Mouse (Mus musculus): ENCODE results near the gene Olfr1359.
"Not testable (repeated sequence)": the region's sequence is repeated elsewhere in the genome, so short reads cannot be mapped to it uniquely, and the experiment has no call there.

Olfr1359 gene

GRCm38 (mm10) chr13:21722993-21723836 lies 25.3 kb downstream of the Olfr1359 start:
- intact Hi-C loops (cut with DNase I): no loop called here

DNA sequence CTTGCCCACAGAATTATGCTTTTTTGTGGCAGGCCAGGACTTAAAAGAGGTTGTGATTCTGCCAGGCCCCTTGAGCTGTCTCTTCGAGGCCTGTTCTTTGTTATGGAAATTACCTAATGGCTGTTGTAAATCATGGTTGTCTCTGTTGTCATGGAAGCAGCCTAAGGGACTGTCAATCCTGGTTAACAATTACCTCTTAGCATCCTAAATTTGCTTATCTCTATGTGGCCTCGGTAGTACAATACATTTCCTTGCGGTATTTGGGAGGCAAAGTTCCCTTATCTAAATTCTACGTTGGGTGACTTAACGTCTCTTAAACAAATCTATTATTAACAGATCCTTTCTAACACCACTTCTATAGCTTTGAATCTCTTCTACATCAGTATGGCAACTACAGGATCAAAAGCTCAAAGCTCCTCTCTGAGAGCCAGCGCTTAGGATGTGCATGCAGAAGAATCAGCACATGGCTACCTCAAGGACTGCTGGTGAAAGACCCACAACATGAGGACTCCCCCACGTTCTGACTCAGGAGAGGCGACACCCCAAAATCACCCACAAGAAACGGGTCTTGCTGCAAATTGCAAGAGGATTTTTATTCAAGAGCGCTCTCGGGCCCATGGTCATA lies 30.1 kb downstream of the Olfr1359 start:
- intact Hi-C loops (cut with DNase I): no loop called here

DNA sequence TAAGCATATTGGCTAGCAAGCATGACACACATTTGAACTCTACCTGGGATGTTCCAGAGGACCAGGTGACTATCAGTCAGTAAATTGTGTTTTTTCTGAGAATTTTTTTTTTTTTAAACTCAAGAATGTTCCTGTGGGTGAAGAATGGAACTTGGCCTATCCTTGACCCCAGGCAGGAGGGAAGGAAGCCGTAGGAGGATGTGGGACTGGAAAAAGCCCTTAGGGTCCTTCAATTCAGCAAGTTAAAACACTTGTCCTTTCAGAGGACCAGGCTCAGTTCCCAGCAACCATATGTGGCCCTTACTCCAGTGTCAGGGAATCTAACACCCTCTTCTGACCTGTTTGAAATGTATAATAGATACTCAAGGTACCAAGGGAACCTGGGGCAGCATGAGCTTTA lies 31.6 kb downstream of the Olfr1359 start:
- intact Hi-C loops (cut with DNase I): no loop called here

DNA sequence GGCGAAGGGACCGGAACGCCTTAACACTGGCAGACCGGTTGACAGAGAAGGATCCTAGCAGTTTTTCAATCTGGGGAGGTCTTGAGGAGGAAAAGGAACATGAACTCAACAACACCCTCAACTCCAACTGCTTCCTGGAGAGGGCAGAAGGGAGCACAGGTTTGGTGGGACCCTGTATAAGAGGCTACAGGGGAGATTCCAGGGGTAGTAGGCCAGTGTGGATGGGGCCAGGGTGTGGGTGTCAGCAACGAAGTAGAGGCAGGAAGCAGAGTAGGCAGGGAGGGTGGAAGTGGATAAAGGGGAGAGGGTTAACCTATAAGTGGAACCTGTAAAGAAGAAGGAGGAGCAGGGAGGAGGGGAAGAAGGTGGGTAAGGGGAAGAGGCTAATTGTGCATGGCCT lies 35.6 kb downstream of the Olfr1359 start:
- intact Hi-C loops (cut with DNase I): no loop called here

- intact Hi-C loops (cut with DNase I): no loop called here
Observed at GRCm38 (mm10) chr13:21734010-21734905, 36.3 kb downstream of the Olfr1359 start.

- intact Hi-C loops (cut with DNase I): not testable (repeated sequence)
Observed at GRCm38 (mm10) chr13:21734906-21735767, 37.2 kb downstream of the Olfr1359 start, which contains the start of gene Hist1h4j. Gene Hist1h4j (plus strand): TSS chr13:21735064.

DNA sequence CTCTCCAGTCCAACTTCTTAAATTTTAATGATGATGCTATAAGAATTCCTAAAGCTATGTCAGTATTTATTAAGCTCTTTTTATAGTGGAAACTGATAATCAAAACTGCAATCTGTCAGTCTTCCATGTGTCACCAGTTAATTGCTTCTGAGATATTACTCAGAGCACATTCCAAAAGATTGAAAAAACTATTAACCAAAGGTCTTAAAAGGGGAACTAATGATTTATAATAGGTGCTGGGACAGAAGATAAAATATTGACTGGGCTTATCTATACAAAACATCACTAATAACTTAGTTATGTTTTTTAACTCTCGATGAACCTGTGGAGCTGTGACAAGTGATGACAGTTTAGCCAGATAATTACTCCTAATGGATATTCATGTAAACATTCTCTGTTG lies 47.1 kb downstream of the Olfr1359 start:
- intact Hi-C loops (cut with DNase I): no loop called here

DNA sequence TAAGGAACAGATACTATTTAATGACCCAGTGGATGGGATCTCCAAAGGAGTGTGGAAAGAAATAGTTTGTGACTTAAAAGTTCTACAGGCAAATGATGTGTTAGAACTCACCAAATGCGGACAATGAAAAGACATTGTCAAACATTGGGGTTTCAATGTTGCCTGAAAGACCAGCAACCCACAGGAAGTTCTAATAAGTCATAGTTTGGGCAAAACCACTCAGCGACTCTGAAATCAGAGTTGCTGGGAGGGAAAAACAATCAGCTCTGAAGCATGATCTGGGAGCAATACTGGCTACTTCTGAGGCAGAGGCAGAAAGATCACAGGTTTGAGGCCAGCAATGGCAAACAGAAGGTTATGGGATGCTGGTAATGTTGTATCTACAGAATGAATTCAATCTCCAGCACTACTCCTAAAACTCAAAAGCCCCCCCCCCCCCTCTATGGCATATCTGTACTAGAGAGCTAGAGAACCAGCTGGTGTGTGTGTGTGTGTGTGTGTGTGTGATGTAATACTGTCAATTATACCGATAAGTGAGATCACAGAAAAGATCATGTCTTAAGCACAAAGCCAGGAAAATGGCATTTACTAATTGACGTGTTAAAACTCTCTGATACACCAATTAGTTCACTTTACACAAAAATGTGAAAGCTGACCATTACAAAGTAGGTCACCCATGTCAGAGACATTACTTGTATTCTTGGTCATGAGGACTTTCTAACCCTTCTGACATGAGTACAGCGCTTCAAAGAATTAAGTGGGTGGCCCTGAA lies 51.7 kb downstream of the Olfr1359 start:
- intact Hi-C loops (cut with DNase I): no loop called here

- intact Hi-C loops (cut with DNase I): not testable (repeated sequence)
Observed at GRCm38 (mm10) chr13:21750159-21751017, 52.5 kb downstream of the Olfr1359 start, which contains the start of gene Hist1h4k. Gene Hist1h4k (minus strand): TSS chr13:21750505.

- intact Hi-C loops (cut with DNase I): no loop called here
Observed at GRCm38 (mm10) chr13:21751417-21751816, 53.5 kb downstream of the Olfr1359 start.

DNA sequence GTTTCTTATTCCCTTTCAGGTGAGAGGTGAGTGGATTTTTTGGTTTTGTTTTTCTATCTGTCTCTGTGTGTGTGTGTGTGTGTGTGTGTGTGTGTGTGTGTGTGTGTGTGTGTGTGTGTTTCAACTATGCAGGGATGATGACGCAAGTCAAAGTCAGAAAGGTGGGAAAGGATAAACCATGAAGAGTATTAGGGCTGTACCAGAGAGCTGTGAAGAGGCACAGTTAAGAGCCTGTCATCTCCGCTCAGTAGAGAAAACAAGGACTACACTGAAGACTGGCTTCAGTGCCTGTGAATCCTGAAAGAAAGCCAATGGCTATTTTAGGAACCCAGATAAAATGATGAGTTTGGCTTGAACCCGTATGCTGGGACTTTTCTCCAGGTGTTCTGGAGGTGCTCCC lies 53.9 kb downstream of the Olfr1359 start:
- intact Hi-C loops (cut with DNase I): no loop called here

- intact Hi-C loops (cut with DNase I): no loop called here
Observed at GRCm38 (mm10) chr13:21752356-21752755, 54.4 kb downstream of the Olfr1359 start.

DNA sequence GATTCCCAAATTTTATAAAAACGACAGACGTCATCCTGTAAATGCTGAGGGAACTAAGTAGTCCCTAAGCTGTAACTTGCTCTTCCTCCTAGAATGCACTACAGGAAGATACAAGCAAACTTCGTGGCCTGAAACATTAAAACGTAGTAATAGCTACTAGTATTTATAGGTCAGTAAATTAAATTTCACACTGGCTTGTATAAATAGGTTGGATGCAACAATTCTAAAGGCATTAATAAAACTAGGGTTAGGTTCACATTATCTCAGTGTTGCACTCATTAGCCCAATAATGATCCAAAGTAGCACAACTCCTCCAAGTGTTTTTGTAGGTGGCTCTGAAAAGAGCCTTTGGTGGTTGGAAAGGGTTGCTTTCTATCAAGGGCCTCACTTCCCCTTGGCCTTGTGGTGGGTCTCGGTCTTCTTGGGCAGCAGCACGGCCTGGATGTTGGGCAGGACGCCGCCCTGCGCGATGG lies 55.2 kb downstream of the Olfr1359 start:
- intact Hi-C loops (cut with DNase I): no loop called here

- intact Hi-C loops (cut with DNase I): not testable (repeated sequence)
Observed at GRCm38 (mm10) chr13:21753524-21754285, 55.8 kb downstream of the Olfr1359 start, which contains the start of the genes Hist1h2ak and Hist1h2bn. Gene Hist1h2ak (minus strand): TSS chr13:21753827. Gene Hist1h2bn (plus strand): TSS chr13:21754123.

DNA sequence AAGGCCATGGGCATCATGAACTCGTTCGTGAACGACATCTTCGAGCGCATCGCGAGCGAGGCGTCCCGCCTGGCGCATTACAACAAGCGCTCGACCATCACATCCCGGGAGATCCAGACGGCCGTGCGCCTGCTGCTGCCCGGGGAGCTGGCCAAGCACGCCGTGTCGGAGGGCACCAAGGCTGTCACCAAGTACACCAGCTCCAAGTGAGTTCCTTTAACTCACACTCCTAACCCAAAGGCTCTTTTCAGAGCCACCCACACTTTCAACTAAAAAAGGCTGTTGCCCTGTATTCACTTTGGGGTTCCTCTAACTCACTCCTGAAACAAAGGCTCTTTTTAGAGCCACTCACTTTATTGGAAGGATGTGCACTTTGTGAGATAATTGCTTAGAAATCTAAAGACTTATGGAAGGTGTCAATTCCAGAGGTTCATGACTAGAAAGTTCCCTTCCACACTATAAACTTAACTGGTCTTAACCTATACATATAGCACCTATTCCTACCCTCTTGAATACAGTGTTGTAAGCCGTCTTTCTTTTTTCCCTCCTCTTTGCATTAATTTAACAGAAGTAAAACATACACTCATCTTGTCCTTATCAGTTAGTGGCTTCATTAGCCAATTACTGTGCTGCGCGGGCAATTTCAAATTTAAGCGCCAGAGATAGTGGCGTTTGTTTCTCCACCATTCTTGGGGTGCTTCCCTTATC lies 56.5 kb downstream of the Olfr1359 start:
- intact Hi-C loops (cut with DNase I): not testable (repeated sequence)

DNA sequence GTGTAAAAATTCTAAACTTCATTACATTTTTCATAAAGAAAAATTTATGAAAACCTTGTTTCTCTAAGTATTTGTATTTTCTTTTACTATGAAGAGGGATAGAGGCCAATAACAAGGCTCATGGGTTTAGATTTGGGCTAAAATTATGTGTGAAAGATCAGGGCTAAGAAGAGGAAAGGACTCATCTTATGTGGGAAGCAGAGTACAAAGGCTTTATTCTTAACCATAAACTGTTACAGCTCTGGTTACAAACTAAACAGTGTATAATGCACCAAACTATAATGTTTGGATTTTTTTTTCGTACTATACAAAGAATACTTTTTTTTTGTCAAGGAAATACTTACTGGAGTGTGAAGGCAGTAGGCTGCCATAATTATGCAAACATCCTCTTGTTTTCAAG lies 57.8 kb downstream of the Olfr1359 start:
- intact Hi-C loops (cut with DNase I): no loop called here
